Mouse (Mus musculus): ENCODE measurements around the gene Cfap77. TPM values are rescaled to one million over a fixed set of nuclear protein-coding genes. Genes with fewer than 3 reads are reported as not detected.
A peak's percentile ranks its signal among the peaks of the same experiment; 100 is the strongest.

The Cfap77 gene
- polyA plus RNA-seq, 1 experiment from 2014 or later, result 0.38 TPM

- H3K9ac ChIP-seq (replicated peaks; ENCODE audit: low read length), result no peak overlapping the region
- WGBS, result 61% methylated on average over 9 of the region's 9 CpGs
- no peaks in the 10 kb centered on the region for H3K9me3 ChIP-seq (replicated peaks; ENCODE audit: control insufficient read depth, low read length)
Observed at GRCm38 (mm10) chr2:29004037-29004436, 50.8 kb downstream of the Cfap77 start.

GRCm38 (mm10) chr2:28998246-28998645 lies 56.6 kb downstream of the Cfap77 start:
- Histone ChIP-seq H3K27ac (replicated peaks; ENCODE audit: low read depth, low read length) (no peak overlapping the region), H3K4me1 (ENCODE audit: control insufficient read depth, insufficient read depth, low read length) (no peaks in the 10 kb centered on the region), H3K9me3 (replicated peaks; ENCODE audit: control insufficient read depth, low read length) (no peaks in the 10 kb centered on the region), H3K27me3 (ENCODE audit: control insufficient read depth, insufficient read depth, low read length) (no peaks in the 10 kb centered on the region; the same call in 1 of the 2 replicates), H3K9ac (replicated peaks; ENCODE audit: low read length) (no peak overlapping the region), H3K4me3 (ENCODE audit: low read depth, low read length) (no peak overlapping the region), H3K4me2 (ENCODE audit: low read depth, low read length) (no peak overlapping the region), H3K36me3 (replicated peaks; ENCODE audit: control insufficient read depth, insufficient read depth, low read depth, low read length) (no peaks in the 10 kb centered on the region)
- 72% methylated on average over 5 of the region's 5 CpGs for WGBS
- no peak for DNase-seq (ENCODE audit: low spot score)
- no peak for ATAC-seq (replicated peaks; ENCODE audit: insufficient number of reproducible peaks, low FRiP score, low TSS enrichment, low read depth)

More at GRCm38 (mm10) chr2:29004037-29004436, 50.8 kb downstream of the Cfap77 start:
- H3K36me3 ChIP-seq (replicated peaks; ENCODE audit: control insufficient read depth, insufficient read depth, low read depth, low read length), result no peaks in the 10 kb centered on the region
- no peak for ATAC-seq (replicated peaks; ENCODE audit: insufficient number of reproducible peaks, low FRiP score, low TSS enrichment, low read depth)
- H3K27me3 ChIP-seq (ENCODE audit: control insufficient read depth, insufficient read depth, low read length), result peaks cover 3% of the 10 kb centered on the region; the same call in 1 of the 2 replicates
- H3K4me2 ChIP-seq (ENCODE audit: low read depth, low read length), result no peak overlapping the region
- H3K4me1 ChIP-seq (ENCODE audit: control insufficient read depth, insufficient read depth, low read length), result no peaks in the 10 kb centered on the region
- DNase-seq (ENCODE audit: low spot score), result no peak
- H3K27ac ChIP-seq (replicated peaks; ENCODE audit: low read depth, low read length), result no peak overlapping the region
- no peak overlapping the region for H3K4me3 ChIP-seq (ENCODE audit: low read depth, low read length)

- H3K4me2 ChIP-seq (ENCODE audit: low read depth, low read length), result no peak overlapping the region
- no peak overlapping the region for H3K27ac ChIP-seq (replicated peaks; ENCODE audit: low read depth, low read length)
- no peak overlapping the region for H3K9ac ChIP-seq (replicated peaks; ENCODE audit: low read length)
- ATAC-seq (replicated peaks; ENCODE audit: insufficient number of reproducible peaks, low FRiP score, low TSS enrichment, low read depth), result no peak
- WGBS, result 66% methylated on average over 14 of the region's 14 CpGs
- no peak for DNase-seq (ENCODE audit: low spot score)
- no peaks in the 10 kb centered on the region for H3K36me3 ChIP-seq (replicated peaks; ENCODE audit: control insufficient read depth, insufficient read depth, low read depth, low read length)
- no peaks in the 10 kb centered on the region for H3K9me3 ChIP-seq (replicated peaks; ENCODE audit: control insufficient read depth, low read length)
- H3K4me1 ChIP-seq (ENCODE audit: control insufficient read depth, insufficient read depth, low read length), result no peaks in the 10 kb centered on the region
- H3K27me3 ChIP-seq (ENCODE audit: control insufficient read depth, insufficient read depth, low read length), result no peaks in the 10 kb centered on the region; the same call in 1 of the 2 replicates
- no peak overlapping the region for H3K4me3 ChIP-seq (ENCODE audit: low read depth, low read length)
Observed at GRCm38 (mm10) chr2:28997161-28997834, 57.6 kb downstream of the Cfap77 start.

GRCm38 (mm10) chr2:28995436-28995835 lies 59.4 kb downstream of the Cfap77 start:
- no peaks in the 10 kb centered on the region for H3K4me1 ChIP-seq (ENCODE audit: control insufficient read depth, insufficient read depth, low read length)
- H3K36me3 ChIP-seq (replicated peaks; ENCODE audit: control insufficient read depth, insufficient read depth, low read depth, low read length), result no peaks in the 10 kb centered on the region
- DNase-seq (ENCODE audit: low spot score), result no peak
- no peak for ATAC-seq (replicated peaks; ENCODE audit: insufficient number of reproducible peaks, low FRiP score, low TSS enrichment, low read depth)
- no peaks in the 10 kb centered on the region for H3K9me3 ChIP-seq (replicated peaks; ENCODE audit: control insufficient read depth, low read length)
- H3K9ac ChIP-seq (replicated peaks; ENCODE audit: low read length), result no peak overlapping the region
- 43% methylated on average over 4 of the region's 4 CpGs for WGBS
- no peak overlapping the region for H3K4me2 ChIP-seq (ENCODE audit: low read depth, low read length)
- no peaks in the 10 kb centered on the region for H3K27me3 ChIP-seq (ENCODE audit: control insufficient read depth, insufficient read depth, low read length)
- no peak overlapping the region for H3K4me3 ChIP-seq (ENCODE audit: low read depth, low read length)
- no peak overlapping the region for H3K27ac ChIP-seq (replicated peaks; ENCODE audit: low read depth, low read length)

- H3K4me3 ChIP-seq (ENCODE audit: low read depth, low read length), result no peak overlapping the region
- no peak overlapping the region for H3K4me2 ChIP-seq (ENCODE audit: low read depth, low read length)
- H3K36me3 ChIP-seq (replicated peaks; ENCODE audit: control insufficient read depth, insufficient read depth, low read depth, low read length), result no peaks in the 10 kb centered on the region
- no peaks in the 10 kb centered on the region for H3K9me3 ChIP-seq (replicated peaks; ENCODE audit: control insufficient read depth, low read length)
- DNase-seq (ENCODE audit: low spot score), result no peak
- WGBS, result 75% methylated on average over 12 of the region's 12 CpGs
- H3K27ac ChIP-seq (replicated peaks; ENCODE audit: low read depth, low read length), result no peak overlapping the region
- no peak overlapping the region for H3K9ac ChIP-seq (replicated peaks; ENCODE audit: low read length)
- ATAC-seq (replicated peaks; ENCODE audit: insufficient number of reproducible peaks, low FRiP score, low TSS enrichment, low read depth), result no peak
- H3K27me3 ChIP-seq (ENCODE audit: control insufficient read depth, insufficient read depth, low read length), result no peaks in the 10 kb centered on the region
- no peaks in the 10 kb centered on the region for H3K4me1 ChIP-seq (ENCODE audit: control insufficient read depth, insufficient read depth, low read length)
Observed at GRCm38 (mm10) chr2:28994014-28994413, 60.9 kb downstream of the Cfap77 start.

GRCm38 (mm10) chr2:28988781-28989180 lies 66.1 kb downstream of the Cfap77 start:
- ATAC-seq (replicated peaks; ENCODE audit: insufficient number of reproducible peaks, low FRiP score, low TSS enrichment, low read depth), result no peak
- Histone ChIP-seq H3K9me3 (replicated peaks; ENCODE audit: control insufficient read depth, low read length) (no peaks in the 10 kb centered on the region), H3K4me3 (ENCODE audit: low read depth, low read length) (no peak overlapping the region), H3K9ac (replicated peaks; ENCODE audit: low read length) (no peak overlapping the region), H3K4me2 (ENCODE audit: low read depth, low read length) (no peak overlapping the region), H3K36me3 (replicated peaks; ENCODE audit: control insufficient read depth, insufficient read depth, low read depth, low read length) (no peaks in the 10 kb centered on the region), H3K27me3 (ENCODE audit: control insufficient read depth, insufficient read depth, low read length) (no peaks in the 10 kb centered on the region), H3K27ac (replicated peaks; ENCODE audit: low read depth, low read length) (no peak overlapping the region), H3K4me1 (ENCODE audit: control insufficient read depth, insufficient read depth, low read length) (no peaks in the 10 kb centered on the region)
- no peak for DNase-seq (ENCODE audit: low spot score)
- 97% methylated on average over 3 of the region's 3 CpGs for whole genome bisulfite sequencing

- H3K4me2 ChIP-seq (ENCODE audit: low read depth, low read length), result no peak overlapping the region
- peaks cover 2% of the 10 kb centered on the region; the same call in 1 of the 2 replicates for H3K27me3 ChIP-seq (ENCODE audit: control insufficient read depth, insufficient read depth, low read length)
- no peak overlapping the region for H3K27ac ChIP-seq (replicated peaks; ENCODE audit: low read depth, low read length)
- no peaks in the 10 kb centered on the region for H3K9me3 ChIP-seq (replicated peaks; ENCODE audit: control insufficient read depth, low read length)
- ATAC-seq (replicated peaks; ENCODE audit: insufficient number of reproducible peaks, low FRiP score, low TSS enrichment, low read depth) (no peak), DNase-seq (ENCODE audit: low spot score) (peak; percentile 18)
- no peaks in the 10 kb centered on the region for H3K36me3 ChIP-seq (replicated peaks; ENCODE audit: control insufficient read depth, insufficient read depth, low read depth, low read length)
- H3K4me3 ChIP-seq (ENCODE audit: low read depth, low read length), result no peak overlapping the region
- 59% methylated on average over 20 of the region's 20 CpGs for WGBS
- no peak overlapping the region for H3K9ac ChIP-seq (replicated peaks; ENCODE audit: low read length)
- peaks cover under 1% of the 10 kb centered on the region for H3K4me1 ChIP-seq (ENCODE audit: control insufficient read depth, insufficient read depth, low read length)
Observed at GRCm38 (mm10) chr2:28980080-28980910, 74.6 kb downstream of the Cfap77 start.

- Histone ChIP-seq H3K27me3 (ENCODE audit: control insufficient read depth, insufficient read depth, low read length) (peaks cover 5% of the 10 kb centered on the region; the same call in 1 of the 2 replicates), H3K4me3 (ENCODE audit: low read depth, low read length) (no peak overlapping the region), H3K9me3 (replicated peaks; ENCODE audit: control insufficient read depth, low read length) (no peaks in the 10 kb centered on the region), H3K9ac (replicated peaks; ENCODE audit: low read length) (no peak overlapping the region), H3K4me1 (ENCODE audit: control insufficient read depth, insufficient read depth, low read length) (peaks cover 18% of the 10 kb centered on the region), H3K4me2 (ENCODE audit: low read depth, low read length) (no peak overlapping the region), H3K36me3 (replicated peaks; ENCODE audit: control insufficient read depth, insufficient read depth, low read depth, low read length) (no peaks in the 10 kb centered on the region), H3K27ac (replicated peaks; ENCODE audit: low read depth, low read length) (no peak overlapping the region)
- ATAC-seq (replicated peaks; ENCODE audit: insufficient number of reproducible peaks, low FRiP score, low TSS enrichment, low read depth) (no peak), DNase-seq (ENCODE audit: low spot score) (no peak)
- WGBS, result 67% methylated on average over 4 of the region's 4 CpGs
Observed at GRCm38 (mm10) chr2:28978461-28978860, 76.4 kb downstream of the Cfap77 start.
